Mouse (Mus musculus): ENCODE measurements around the gene Slpi. TPM values are rescaled to one million over a fixed set of nuclear protein-coding genes. Genes with fewer than 3 reads are reported as not detected.
A peak's percentile ranks its signal among the peaks of the same experiment; 100 is the strongest.

The Slpi gene
- total RNA-seq, 2 experiments from 2014 or later: 0.61 to 0.77 TPM

GRCm38 (mm10) chr2:164421979-164422378, 33.1 kb upstream of the Slpi start:
- no peak for DNase-seq (ENCODE audit: low spot score in 2 of 2)

GRCm38 (mm10) chr2:164421306-164421705, 32.4 kb upstream of the Slpi start:
- DNase-seq (ENCODE audit: low spot score in 2 of 2): no peak

- no peak for DNase-seq (ENCODE audit: low spot score in 2 of 2)
These were observed 30.6 kb upstream of the Slpi start for GRCm38 (mm10) chr2:164419489-164419888.

- no peak for DNase-seq (ENCODE audit: low spot score in 2 of 2)
These were observed 29.5 kb upstream of the Slpi start for GRCm38 (mm10) chr2:164418308-164418875.

GRCm38 (mm10) chr2:164417198-164417597, 28.3 kb upstream of the Slpi start:
- DNase-seq (ENCODE audit: low spot score in 2 of 2): peak in 1 of 2 experiments; percentile 43

GRCm38 (mm10) chr2:164414581-164414980, 25.7 kb upstream of the Slpi start:
- DNase-seq (ENCODE audit: low spot score in 2 of 2): no peak

GRCm38 (mm10) chr2:164414167-164414566, 25.3 kb upstream of the Slpi start:
- DNase-seq (ENCODE audit: low spot score in 2 of 2): no peak

GRCm38 (mm10) chr2:164407708-164408107, 18.8 kb upstream of the Slpi start:
- peak; percentile 57 to 76 for DNase-seq (ENCODE audit: low spot score in 2 of 2)

GRCm38 (mm10) chr2:164405519-164405918, 16.6 kb upstream of the Slpi start:
- DNase-seq (ENCODE audit: low spot score in 2 of 2): no peak

- DNase-seq (ENCODE audit: low spot score in 2 of 2): no peak
These were observed 16.2 kb upstream of the Slpi start, which contains the start of gene Matn4 for GRCm38 (mm10) chr2:164405060-164405459. TSS of gene Matn4 (minus strand) at chr2:164405160.

GRCm38 (mm10) chr2:164404082-164404990, 15.4 kb upstream of the Slpi start:
- no peak for DNase-seq (ENCODE audit: low spot score in 2 of 2)

- no peak for DNase-seq (ENCODE audit: low spot score in 2 of 2)
These were observed 14.6 kb upstream of the Slpi start for GRCm38 (mm10) chr2:164403396-164404081.

GRCm38 (mm10) chr2:164402906-164403305, 14.0 kb upstream of the Slpi start, which contains the start of gene Rbpjl:
TSS of gene Rbpjl (plus strand) at chr2:164403141.
- DNase-seq (ENCODE audit: low spot score in 2 of 2): peak in 1 of 2 experiments; percentile 68

- no peak for DNase-seq (ENCODE audit: low spot score in 2 of 2)
These were observed 8.0 kb upstream of the Slpi start for GRCm38 (mm10) chr2:164396911-164397310.

GRCm38 (mm10) chr2:164396076-164396475, 7.2 kb upstream of the Slpi start:
- DNase-seq (ENCODE audit: low spot score in 2 of 2): no peak

- DNase-seq (ENCODE audit: low spot score in 2 of 2): no peak
These were observed 4.2 kb upstream of the Slpi start for GRCm38 (mm10) chr2:164393126-164393525.

GRCm38 (mm10) chr2:164389499-164389898, 604 bp upstream of the Slpi start:
- DNase-seq (ENCODE audit: low spot score in 2 of 2): peak; percentile 70 to 89

GRCm38 (mm10) chr2:164386953-164387352, 1.9 kb downstream of the Slpi start:
- peak in 1 of 2 experiments; percentile 78 for DNase-seq (ENCODE audit: low spot score in 2 of 2)

GRCm38 (mm10) chr2:164385927-164386763, 2.8 kb downstream of the Slpi start:
- DNase-seq (ENCODE audit: low spot score in 2 of 2): no peak

GRCm38 (mm10) chr2:164383656-164384399, 5.1 kb downstream of the Slpi start:
- DNase-seq (ENCODE audit: low spot score in 2 of 2): no peak

Data from layer of hippocampus, adult 18-20 months (tissue).